Mouse (Mus musculus): ENCODE measurements at regions not wholly inside any gene's neighbourhood (a gene's known extent, or its start where the extent isn't known, plus 50 kb on each side); places are given as distances from the start of the nearest gene placed in this dataset.

- Histone ChIP-seq H3K4me1 (no peaks in the 10 kb centered on the region), H3K36me3 (no peaks in the 10 kb centered on the region), H3K4me2 (replicated peaks) (no peak overlapping the region), H3K27me3 (no peaks in the 10 kb centered on the region), H3K27ac (no peak overlapping the region), H3K9ac (no peak overlapping the region), H3K9me3 (no peaks in the 10 kb centered on the region), H3K4me3 (no peak overlapping the region)
- no peak for ATAC-seq (ENCODE audit: low FRiP score, low read depth)
- 56% methylated on average over 3 of the region's 3 CpGs for WGBS
These were observed 378.5 kb downstream of the Fam84b start for GRCm38 (mm10) chr15:60475086-60475485.

GRCm38 (mm10) chr15:60431916-60432315 is 415.5 kb upstream of the 4933412E24Rik start:
- Histone ChIP-seq H3K27me3 (no peaks in the 10 kb centered on the region), H3K4me2 (replicated peaks) (no peak overlapping the region), H3K4me1 (no peaks in the 10 kb centered on the region), H3K36me3 (no peaks in the 10 kb centered on the region), H3K4me3 (no peak overlapping the region), H3K9ac (no peak overlapping the region), H3K27ac (no peak overlapping the region), H3K9me3 (no peaks in the 10 kb centered on the region)
- no peak for ATAC-seq (ENCODE audit: low FRiP score, low read depth)
- WGBS: 63% methylated on average over 1 of the region's 1 CpGs

- Histone ChIP-seq H3K4me1 (no peaks in the 10 kb centered on the region), H3K27me3 (no peaks in the 10 kb centered on the region), H3K4me3 (no peak overlapping the region), H3K27ac (no peak overlapping the region), H3K4me2 (replicated peaks) (no peak overlapping the region), H3K9ac (no peak overlapping the region), H3K9me3 (no peaks in the 10 kb centered on the region), H3K36me3 (no peaks in the 10 kb centered on the region)
- no peak for ATAC-seq (ENCODE audit: low FRiP score, low read depth)
- 72% methylated on average over 1 of the region's 1 CpGs for WGBS
These were observed 402.7 kb upstream of the 4933412E24Rik start for GRCm38 (mm10) chr15:60419081-60419480.

GRCm38 (mm10) chr15:60392267-60392666 is 375.9 kb upstream of the 4933412E24Rik start:
- Histone ChIP-seq H3K9me3 (no peaks in the 10 kb centered on the region), H3K36me3 (no peaks in the 10 kb centered on the region), H3K4me2 (replicated peaks) (no peak overlapping the region), H3K4me1 (no peaks in the 10 kb centered on the region), H3K27ac (no peak overlapping the region), H3K4me3 (no peak overlapping the region), H3K27me3 (no peaks in the 10 kb centered on the region), H3K9ac (no peak overlapping the region)
- ATAC-seq (ENCODE audit: low FRiP score, low read depth): no peak
- WGBS: 75% methylated on average over 7 of the region's 7 CpGs

GRCm38 (mm10) chr15:60390336-60390735 is 373.9 kb upstream of the 4933412E24Rik start:
- H3K36me3 ChIP-seq: no peaks in the 10 kb centered on the region
- H3K9ac ChIP-seq: no peak overlapping the region
- 85% methylated on average over 1 of the region's 1 CpGs for WGBS
- no peak overlapping the region for H3K4me2 ChIP-seq (replicated peaks)
- H3K27me3 ChIP-seq: no peaks in the 10 kb centered on the region
- ATAC-seq (ENCODE audit: low FRiP score, low read depth): no peak
- no peak overlapping the region for H3K4me3 ChIP-seq
- H3K4me1 ChIP-seq: no peaks in the 10 kb centered on the region
- H3K27ac ChIP-seq: no peak overlapping the region
- H3K9me3 ChIP-seq: no peaks in the 10 kb centered on the region

GRCm38 (mm10) chr15:60387962-60388361 is 371.5 kb upstream of the 4933412E24Rik start:
- no peak overlapping the region for H3K27ac ChIP-seq
- no peaks in the 10 kb centered on the region for H3K4me1 ChIP-seq
- no peaks in the 10 kb centered on the region for H3K27me3 ChIP-seq
- no peak for ATAC-seq (ENCODE audit: low FRiP score, low read depth)
- no peaks in the 10 kb centered on the region for H3K36me3 ChIP-seq
- no peak overlapping the region for H3K4me2 ChIP-seq (replicated peaks)
- H3K9me3 ChIP-seq: no peaks in the 10 kb centered on the region
- H3K9ac ChIP-seq: no peak overlapping the region
- H3K4me3 ChIP-seq: no peak overlapping the region
- 88% methylated on average over 2 of the region's 2 CpGs for WGBS
